Mouse (Mus musculus): Measurements from ENCODE around the gene Exoc6b. TPM values are rescaled to one million over a fixed set of nuclear protein-coding genes. Genes with fewer than 3 reads are reported as not detected.

Exoc6b gene
- total and polyA plus RNA-seq, 2 experiments, result 2.3 to 6.1 TPM

DNA sequence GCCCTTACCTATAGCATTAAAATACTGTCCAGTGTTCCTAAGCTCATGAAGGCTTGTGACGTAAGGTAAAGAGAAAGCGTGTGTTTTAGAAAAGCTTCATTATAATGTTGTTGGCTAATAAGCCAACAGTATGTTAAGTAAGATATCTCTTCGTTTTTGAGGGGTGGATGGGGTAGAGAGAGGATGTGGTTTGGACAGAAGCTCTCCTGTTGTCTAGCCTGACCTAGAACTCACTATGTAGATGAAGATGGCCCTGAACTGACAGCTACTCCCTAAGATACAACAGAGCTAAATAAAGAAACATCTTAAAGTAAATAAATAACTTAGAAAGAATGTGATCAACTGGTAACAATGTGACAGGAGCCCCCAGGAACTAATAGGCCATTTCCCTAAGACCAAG lies 204.7 kb downstream of the Exoc6b start:
- no peaks in the 10 kb centered on the region for H3K27me3 ChIP-seq (ENCODE audit: control insufficient read depth, insufficient read depth, low read length)
- H3K36me3 ChIP-seq (ENCODE audit: control insufficient read depth, insufficient read depth, low read length), result peaks cover 3% of the 10 kb centered on the region
- no peaks in the 10 kb centered on the region for H3K79me2 ChIP-seq (ENCODE audit: control insufficient read depth, insufficient read depth, low read length)
- H3K27ac ChIP-seq (replicated peaks; ENCODE audit: insufficient read depth, low read depth, low read length), result no peak overlapping the region
- TF ChIP-seq CTCF (IDR thresholded peaks at IDR 0.05; ENCODE audit: low read depth, low read length) (no peak), POLR2A (IDR thresholded peaks at IDR 0.05; ENCODE audit: extremely low read depth, insufficient read depth, low read length) (no peak)
- H3K4me3 ChIP-seq (ENCODE audit: insufficient read depth, low read depth, low read length), result no peak overlapping the region
- no peak overlapping the region for H3K9ac ChIP-seq (ENCODE audit: low read depth, low read length)
- 83% methylated on average over 3 of the region's 3 CpGs for WGBS
- H3K4me1 ChIP-seq (ENCODE audit: control insufficient read depth, insufficient read depth, low read length), result no peaks in the 10 kb centered on the region; the same call in 1 of the 2 replicates
- no peak for DNase-seq (ENCODE audit: extremely low read depth, low read depth, low spot score)

- 95% methylated on average over 1 of the region's 1 CpGs for WGBS
- Histone ChIP-seq H3K27me3 (ENCODE audit: control insufficient read depth, insufficient read depth, low read length) (no peaks in the 10 kb centered on the region), H3K79me2 (ENCODE audit: control insufficient read depth, insufficient read depth, low read length) (no peaks in the 10 kb centered on the region), H3K4me3 (ENCODE audit: insufficient read depth, low read depth, low read length) (no peak overlapping the region), H3K4me1 (ENCODE audit: control insufficient read depth, insufficient read depth, low read length) (no peaks in the 10 kb centered on the region; the same call in 1 of the 2 replicates), H3K9ac (ENCODE audit: low read depth, low read length) (no peak overlapping the region), H3K36me3 (ENCODE audit: control insufficient read depth, insufficient read depth, low read length) (peaks cover 3% of the 10 kb centered on the region), H3K27ac (replicated peaks; ENCODE audit: insufficient read depth, low read depth, low read length) (no peak overlapping the region)
- TF ChIP-seq CTCF (IDR thresholded peaks at IDR 0.05; ENCODE audit: low read depth, low read length) (no peak), POLR2A (IDR thresholded peaks at IDR 0.05; ENCODE audit: extremely low read depth, insufficient read depth, low read length) (no peak)
- no peak for DNase-seq (ENCODE audit: extremely low read depth, low read depth, low spot score)
Measured at GRCm38 (mm10) chr6:84863816-84864375, 205.4 kb downstream of the Exoc6b start.

GRCm38 (mm10) chr6:84845665-84846064 lies 223.6 kb downstream of the Exoc6b start:
- Histone ChIP-seq H3K27me3 (ENCODE audit: control insufficient read depth, insufficient read depth, low read length) (no peaks in the 10 kb centered on the region), H3K27ac (replicated peaks; ENCODE audit: insufficient read depth, low read depth, low read length) (no peak overlapping the region), H3K9ac (ENCODE audit: low read depth, low read length) (no peak overlapping the region), H3K4me3 (ENCODE audit: insufficient read depth, low read depth, low read length) (no peak overlapping the region), H3K4me1 (ENCODE audit: control insufficient read depth, insufficient read depth, low read length) (peaks cover 4% of the 10 kb centered on the region), H3K36me3 (ENCODE audit: control insufficient read depth, insufficient read depth, low read length) (peaks cover 2% of the 10 kb centered on the region; the same call in 1 of the 2 replicates), H3K79me2 (ENCODE audit: control insufficient read depth, insufficient read depth, low read length) (no peaks in the 10 kb centered on the region)
- DNase-seq (ENCODE audit: extremely low read depth, low read depth, low spot score), result no peak
- WGBS, result 90% methylated on average over 7 of the region's 7 CpGs
- TF ChIP-seq POLR2A (IDR thresholded peaks at IDR 0.05; ENCODE audit: extremely low read depth, insufficient read depth, low read length) (no peak), CTCF (IDR thresholded peaks at IDR 0.05; ENCODE audit: low read depth, low read length) (no peak)

GRCm38 (mm10) chr6:84841138-84841537 lies 228.2 kb downstream of the Exoc6b start:
- Histone ChIP-seq H3K36me3 (ENCODE audit: control insufficient read depth, insufficient read depth, low read length) (peaks cover 4% of the 10 kb centered on the region; the same call in 1 of the 2 replicates), H3K27ac (replicated peaks; ENCODE audit: insufficient read depth, low read depth, low read length) (no peak overlapping the region), H3K4me3 (ENCODE audit: insufficient read depth, low read depth, low read length) (no peak overlapping the region), H3K27me3 (ENCODE audit: control insufficient read depth, insufficient read depth, low read length) (no peaks in the 10 kb centered on the region), H3K9ac (ENCODE audit: low read depth, low read length) (no peak overlapping the region), H3K79me2 (ENCODE audit: control insufficient read depth, insufficient read depth, low read length) (no peaks in the 10 kb centered on the region), H3K4me1 (ENCODE audit: control insufficient read depth, insufficient read depth, low read length) (peaks cover 4% of the 10 kb centered on the region)
- peak; percentile 88 for DNase-seq (ENCODE audit: extremely low read depth, low read depth, low spot score)
- TF ChIP-seq CTCF (IDR thresholded peaks at IDR 0.05; ENCODE audit: low read depth, low read length), result no peak
- no peak for TF ChIP-seq POLR2A (IDR thresholded peaks at IDR 0.05; ENCODE audit: extremely low read depth, insufficient read depth, low read length)

DNA sequence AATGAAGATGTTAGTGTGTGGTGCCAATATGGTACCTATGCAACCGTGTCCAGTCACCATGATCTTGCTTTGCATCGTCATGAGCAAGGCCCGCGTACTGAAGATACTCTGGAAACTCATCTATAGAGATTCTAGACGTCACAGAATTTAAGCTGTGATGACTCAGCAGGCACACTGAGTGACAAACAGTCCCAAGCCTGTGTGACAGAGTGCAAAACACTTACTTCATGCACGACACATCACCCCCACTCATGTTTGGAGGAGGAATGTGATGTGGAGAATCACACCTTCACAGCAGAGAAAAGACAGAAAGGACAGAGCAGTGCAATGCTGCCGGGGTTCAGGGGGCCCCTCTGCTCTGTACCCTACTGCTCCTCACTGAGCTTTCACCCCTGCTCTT lies 261.8 kb downstream of the Exoc6b start:
- H3K4me3 ChIP-seq (ENCODE audit: insufficient read depth, low read depth, low read length), result no peak overlapping the region
- no peaks in the 10 kb centered on the region; the same call in 1 of the 2 replicates for H3K4me1 ChIP-seq (ENCODE audit: control insufficient read depth, insufficient read depth, low read length)
- H3K27me3 ChIP-seq (ENCODE audit: control insufficient read depth, insufficient read depth, low read length), result no peaks in the 10 kb centered on the region
- H3K9ac ChIP-seq (ENCODE audit: low read depth, low read length), result no peak overlapping the region
- no peaks in the 10 kb centered on the region for H3K79me2 ChIP-seq (ENCODE audit: control insufficient read depth, insufficient read depth, low read length)
- H3K27ac ChIP-seq (replicated peaks; ENCODE audit: insufficient read depth, low read depth, low read length), result no peak overlapping the region
- DNase-seq (ENCODE audit: extremely low read depth, low read depth, low spot score), result no peak
- WGBS, result 97% methylated on average over 7 of the region's 7 CpGs
- TF ChIP-seq CTCF (IDR thresholded peaks at IDR 0.05; ENCODE audit: low read depth, low read length) (no peak), POLR2A (IDR thresholded peaks at IDR 0.05; ENCODE audit: extremely low read depth, insufficient read depth, low read length) (no peak)
- no peaks in the 10 kb centered on the region for H3K36me3 ChIP-seq (ENCODE audit: control insufficient read depth, insufficient read depth, low read length)

DNA sequence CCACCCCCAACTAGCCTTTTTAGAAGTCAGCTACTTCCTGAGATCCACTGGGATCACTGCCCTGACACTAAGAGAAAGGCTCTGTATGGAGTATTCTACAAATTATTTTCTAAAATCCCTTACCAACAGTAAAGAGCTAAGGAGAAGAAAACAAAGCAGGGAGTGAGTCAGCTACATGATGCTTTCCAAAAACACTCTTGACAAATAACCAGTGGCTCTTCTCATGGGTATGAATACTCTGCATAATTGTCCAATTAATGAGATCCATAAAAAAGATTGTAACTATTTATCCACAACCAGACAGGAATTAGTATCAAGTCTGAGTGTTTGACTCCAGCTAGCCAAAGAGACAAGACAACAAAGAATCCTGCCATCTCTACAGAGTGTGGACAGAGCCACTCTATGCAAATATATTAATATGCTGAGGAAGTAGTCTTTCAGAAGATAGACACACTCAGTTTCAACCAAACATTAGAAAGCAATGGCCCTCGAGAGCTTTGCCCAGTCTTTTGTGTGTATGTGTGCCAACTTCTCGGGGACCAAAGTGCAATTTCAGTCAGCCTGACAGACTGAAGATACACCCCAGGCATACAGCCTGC lies 263.1 kb downstream of the Exoc6b start:
- H3K4me3 ChIP-seq (ENCODE audit: insufficient read depth, low read depth, low read length), result no peak overlapping the region
- no peak overlapping the region for H3K27ac ChIP-seq (replicated peaks; ENCODE audit: insufficient read depth, low read depth, low read length)
- no peaks in the 10 kb centered on the region for H3K27me3 ChIP-seq (ENCODE audit: control insufficient read depth, insufficient read depth, low read length)
- H3K9ac ChIP-seq (ENCODE audit: low read depth, low read length), result no peak overlapping the region
- no peaks in the 10 kb centered on the region for H3K79me2 ChIP-seq (ENCODE audit: control insufficient read depth, insufficient read depth, low read length)
- 42% methylated on average over 2 of the region's 2 CpGs for WGBS
- DNase-seq (ENCODE audit: extremely low read depth, low read depth, low spot score), result peak; percentile 50
- H3K36me3 ChIP-seq (ENCODE audit: control insufficient read depth, insufficient read depth, low read length), result no peaks in the 10 kb centered on the region
- H3K4me1 ChIP-seq (ENCODE audit: control insufficient read depth, insufficient read depth, low read length), result no peaks in the 10 kb centered on the region; the same call in 1 of the 2 replicates
- no peak for TF ChIP-seq CTCF (IDR thresholded peaks at IDR 0.05; ENCODE audit: low read depth, low read length)
- no peak for TF ChIP-seq POLR2A (IDR thresholded peaks at IDR 0.05; ENCODE audit: extremely low read depth, insufficient read depth, low read length)
